Mouse (Mus musculus) left cerebral cortex, adult 8-10 months (tissue): ENCODE results near the gene Chmp6. TPM values are rescaled to one million over a fixed set of nuclear protein-coding genes. Genes with fewer than 3 reads are reported as not detected.

Experiments
- DNase-seq, 2 experiments: peaks; one replicate each; pipeline ENCODE4 v3.0.0; 2022; ENCODE audit warnings: low spot score in 2 of 2
- total RNA-seq, 4 experiments: library from RNA; stranded (reverse); gene quantifications; 2 replicates each; pipeline ENCODE4 v1.2.4; 2022

Chmp6 gene
- total RNA-seq, 4 experiments from 2014 or later, result 39.5 to 43.1 (median 41.9) TPM

GRCm38 (mm10) chr11:119936456-119936855 is 23.2 kb downstream of the Chmp6 start:
- no peak for DNase-seq

GRCm38 (mm10) chr11:119937216-119937615 is 24.0 kb downstream of the Chmp6 start:
- peak; percentile 50 to 89 for DNase-seq

GRCm38 (mm10) chr11:119937772-119938502 is 24.7 kb downstream of the Chmp6 start:
- peak; percentile 47 to 75 for DNase-seq

GRCm38 (mm10) chr11:119939073-119939710 is 26.0 kb downstream of the Chmp6 start:
- no peak for DNase-seq

GRCm38 (mm10) chr11:119939711-119940106 is 26.5 kb downstream of the Chmp6 start:
- DNase-seq, result no peak

GRCm38 (mm10) chr11:119940142-119940541 is 26.9 kb downstream of the Chmp6 start:
- DNase-seq, result no peak

GRCm38 (mm10) chr11:119941794-119942193 is 28.6 kb downstream of the Chmp6 start:
- no peak for DNase-seq

GRCm38 (mm10) chr11:119942201-119942726 is 29.0 kb downstream of the Chmp6 start:
- DNase-seq, result peak in 1 of 2 experiments; percentile 61

GRCm38 (mm10) chr11:119942727-119943427 is 29.6 kb downstream of the Chmp6 start, which contains the start of gene Baiap2:
Baiap2 (plus strand) TSS chr11:119942763.
- peak; percentile 86 to 98 for DNase-seq

- DNase-seq, result no peak
Measured at GRCm38 (mm10) chr11:119943428-119943988, 30.3 kb downstream of the Chmp6 start.

GRCm38 (mm10) chr11:119945343-119945742 is 32.1 kb downstream of the Chmp6 start:
- no peak for DNase-seq

- DNase-seq, result no peak
Measured at GRCm38 (mm10) chr11:119947426-119947825, 34.2 kb downstream of the Chmp6 start.

- DNase-seq, result no peak
Measured at GRCm38 (mm10) chr11:119947897-119948296, 34.7 kb downstream of the Chmp6 start.

- no peak for DNase-seq
Measured at GRCm38 (mm10) chr11:119948305-119948704, 35.1 kb downstream of the Chmp6 start.

GRCm38 (mm10) chr11:119948803-119949202 is 35.6 kb downstream of the Chmp6 start:
- DNase-seq, result no peak

GRCm38 (mm10) chr11:119950535-119950934 is 37.3 kb downstream of the Chmp6 start:
- DNase-seq, result no peak

GRCm38 (mm10) chr11:119951326-119951725 is 38.1 kb downstream of the Chmp6 start:
- DNase-seq, result no peak

GRCm38 (mm10) chr11:119952429-119953224 is 39.4 kb downstream of the Chmp6 start:
- DNase-seq, result no peak

GRCm38 (mm10) chr11:119954233-119954632 is 41.0 kb downstream of the Chmp6 start:
- DNase-seq, result no peak

- DNase-seq, result no peak
Measured at GRCm38 (mm10) chr11:119954749-119955337, 41.6 kb downstream of the Chmp6 start.
